Mouse (Mus musculus) embryonic facial prominence, embryonic 15.5 days (tissue): ENCODE measurements at regions not wholly inside any gene's neighbourhood (a gene's known extent, or its start where the extent isn't known, plus 50 kb on each side); places are given as distances from the start of the nearest gene placed in this dataset.

Experiments
- ATAC-seq: fragments of 200-750 bp; cut with Nextera tagmentation; 2 replicates; pipeline ENCODE4 v1.8.0; 2017; ENCODE audit warnings: low read depth, moderate TSS enrichment; ENCODE audit not compliant: insufficient number of reproducible peaks, low FRiP score, low TSS enrichment
- H3K27ac ChIP-seq: fragments of 300-500 bp; sonication (generic); replicated peaks from 2 replicates; pipeline ENCODE4 v1.5.1; 2015; ENCODE audit warnings: mild to moderate bottlenecking, inconsistent platforms
- H3K27me3 ChIP-seq: fragments of 300-500 bp; sonication (generic); 2 replicates; pipeline ENCODE4 v1.6.1; 2015; ENCODE audit warnings: inconsistent platforms
- H3K36me3 ChIP-seq: fragments of 300-500 bp; sonication (generic); 2 replicates; pipeline ENCODE4 v1.6.1; 2015; ENCODE audit warnings: mild to moderate bottlenecking, inconsistent platforms
- H3K4me1 ChIP-seq: fragments of 300-500 bp; sonication (generic); 2 replicates; pipeline ENCODE4 v1.6.1; 2015; ENCODE audit warnings: inconsistent platforms
- H3K4me2 ChIP-seq: fragments of 300-500 bp; sonication (generic); replicated peaks from 2 replicates; pipeline ENCODE4 v1.6.1; 2015; ENCODE audit warnings: mild to moderate bottlenecking, inconsistent platforms
- H3K4me3 ChIP-seq: fragments of 300-500 bp; sonication (generic); replicated peaks from 2 replicates; pipeline ENCODE4 v1.5.1; 2015; ENCODE audit warnings: mild to moderate bottlenecking, inconsistent platforms
- H3K9ac ChIP-seq: fragments of 300-500 bp; sonication (generic); 2 replicates; pipeline ENCODE4 v1.6.1; 2015; ENCODE audit warnings: inconsistent platforms
- H3K9me3 ChIP-seq: fragments of 300-500 bp; sonication (generic); replicated peaks from 2 replicates; pipeline ENCODE4 v1.6.1; 2016; ENCODE audit warnings: inconsistent platforms
- WGBS: fragments of 180-500 bp; shearing (Covaris S2); methylation state at CpG from one replicate; pipeline ENCODE4 v1.1.7; 2015; 5-methylcytosine and 5-hydroxymethylcytosine counted together

DNA sequence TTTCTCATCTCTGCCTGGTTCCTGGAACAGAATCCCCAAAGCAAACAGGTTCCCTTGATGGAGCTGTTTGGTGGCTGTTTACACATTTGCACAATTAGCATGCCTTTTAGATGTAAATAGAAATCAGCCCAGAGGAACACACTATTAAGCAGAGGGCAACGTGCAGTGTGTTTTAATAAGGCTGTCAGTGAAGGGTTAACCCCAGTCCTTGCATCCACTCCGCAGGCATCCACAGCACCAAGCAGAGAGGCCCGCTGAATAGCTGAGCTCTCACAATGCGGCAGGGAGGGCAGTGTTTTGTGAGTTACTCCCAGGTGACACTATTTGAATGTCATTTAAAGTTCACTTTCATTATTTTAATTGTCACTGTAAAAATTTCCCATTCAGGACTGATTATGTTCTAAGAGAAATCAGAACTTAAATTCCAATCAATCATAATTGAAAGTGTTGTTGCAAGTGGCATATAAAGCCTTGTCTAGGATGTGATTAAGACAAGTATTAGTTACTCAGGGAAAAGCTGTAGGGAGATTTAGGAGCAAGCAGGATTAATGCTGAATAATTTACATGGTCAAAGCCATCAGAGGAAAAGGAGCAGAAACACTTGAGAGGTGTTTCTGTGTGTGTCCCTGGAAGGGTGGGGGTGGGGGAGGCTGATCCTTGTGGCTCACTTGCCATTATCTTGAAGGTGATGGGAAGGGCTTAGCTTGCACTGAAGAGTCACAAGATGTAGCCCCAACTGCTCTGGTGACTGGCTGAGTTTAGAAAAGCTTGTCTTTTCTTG lies 528.1 kb downstream of the Gm9195 start:
- Histone ChIP-seq H3K27me3 (no peaks in the 10 kb centered on the region), H3K9ac (no peak overlapping the region), H3K4me2 (no peak overlapping the region), H3K9me3 (no peaks in the 10 kb centered on the region), H3K36me3 (no peaks in the 10 kb centered on the region), H3K4me1 (no peaks in the 10 kb centered on the region), H3K4me3 (no peak overlapping the region), H3K27ac (no peak overlapping the region)
- 2% methylated on average over 4 of the region's 4 CpGs for WGBS
- ATAC-seq: no peak

DNA sequence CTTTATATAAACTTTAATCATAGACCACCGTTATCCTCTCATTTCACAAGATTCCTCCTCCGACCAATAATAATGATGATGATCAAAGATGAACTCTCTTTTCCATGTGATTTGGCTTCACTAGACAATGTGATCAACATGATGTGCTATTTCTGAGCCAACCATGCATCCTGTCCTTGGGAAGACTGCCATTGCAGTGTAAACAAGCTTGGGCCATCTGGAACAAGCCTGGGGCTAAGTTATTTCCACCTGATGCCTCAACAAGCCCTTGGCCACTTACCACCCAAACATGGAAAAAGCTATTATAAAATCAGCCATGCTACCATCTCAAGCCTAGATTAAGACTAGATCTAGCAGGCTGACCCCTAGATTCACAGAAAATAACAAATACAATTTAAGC lies 542.9 kb downstream of the Gm9195 start:
- no peak for ATAC-seq
- H3K27me3 ChIP-seq: no peaks in the 10 kb centered on the region
- H3K27ac ChIP-seq: no peak overlapping the region
- no peaks in the 10 kb centered on the region for H3K4me1 ChIP-seq
- WGBS: 89% methylated on average over 2 of the region's 2 CpGs
- H3K9ac ChIP-seq: no peak overlapping the region
- H3K4me3 ChIP-seq: no peak overlapping the region
- no peaks in the 10 kb centered on the region for H3K36me3 ChIP-seq
- H3K9me3 ChIP-seq: no peaks in the 10 kb centered on the region
- H3K4me2 ChIP-seq: no peak overlapping the region

DNA sequence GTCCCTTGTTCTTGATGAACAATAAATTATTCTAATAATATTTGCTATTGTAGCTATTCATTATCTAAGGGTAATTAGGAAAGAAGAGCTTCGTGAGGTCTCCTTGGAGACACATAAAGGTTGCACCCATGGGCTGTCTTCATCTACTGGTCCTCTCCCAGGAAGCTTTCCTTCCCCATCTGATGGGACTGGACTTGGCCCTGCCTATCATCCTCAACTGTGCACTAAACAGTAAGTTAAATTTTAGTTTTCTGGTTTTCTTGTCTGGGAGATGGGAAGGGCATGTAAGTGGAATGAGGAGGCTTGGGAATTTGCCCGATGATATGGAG lies 554.5 kb downstream of the Gm9195 start:
- Histone ChIP-seq H3K4me2 (no peak overlapping the region), H3K9me3 (no peaks in the 10 kb centered on the region), H3K9ac (no peak overlapping the region), H3K4me3 (no peak overlapping the region), H3K27ac (no peak overlapping the region), H3K4me1 (no peaks in the 10 kb centered on the region), H3K27me3 (no peaks in the 10 kb centered on the region), H3K36me3 (no peaks in the 10 kb centered on the region)
- 73% methylated on average over 2 of the region's 2 CpGs for WGBS
- no peak for ATAC-seq

DNA sequence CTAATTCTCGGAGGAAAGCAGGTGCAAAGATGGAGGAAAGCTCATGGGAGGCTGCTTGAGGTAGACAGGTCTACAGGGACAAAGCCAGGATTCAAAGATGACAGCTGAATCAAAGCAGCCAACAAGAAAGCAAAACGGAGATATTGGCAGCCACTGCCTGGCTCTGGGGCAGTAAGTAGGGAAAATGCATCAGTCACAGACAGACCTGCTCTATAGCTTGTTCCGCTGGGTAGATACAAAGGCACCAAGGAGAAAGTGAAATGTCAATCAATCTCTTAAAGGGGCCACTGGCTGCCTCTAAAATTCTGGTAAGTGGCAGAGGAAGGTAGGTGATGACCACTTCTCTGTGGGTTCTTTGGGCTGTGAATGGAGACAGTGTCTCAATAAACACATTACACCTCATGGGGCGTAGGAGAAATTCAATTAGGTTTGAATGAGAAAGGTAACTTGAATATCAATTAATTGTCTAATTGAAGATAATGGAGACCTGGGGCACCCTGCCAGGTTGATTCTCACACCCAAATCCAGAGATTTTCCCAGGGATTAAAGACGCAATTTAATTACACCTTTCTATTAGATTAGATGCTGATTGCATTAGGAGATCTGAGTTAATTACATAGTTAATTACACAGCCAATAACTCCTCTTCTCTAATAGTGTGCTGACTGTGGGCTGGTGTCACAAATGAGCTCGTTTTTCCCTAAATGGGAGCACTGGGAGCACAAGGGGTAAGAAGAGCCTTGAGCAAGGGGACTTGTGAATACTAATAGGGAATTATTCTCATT lies 555.1 kb downstream of the Gm9195 start:
- Histone ChIP-seq H3K9me3 (no peaks in the 10 kb centered on the region), H3K36me3 (no peaks in the 10 kb centered on the region), H3K27me3 (no peaks in the 10 kb centered on the region), H3K4me1 (no peaks in the 10 kb centered on the region), H3K27ac (no peak overlapping the region), H3K9ac (no peak overlapping the region), H3K4me3 (no peak overlapping the region), H3K4me2 (no peak overlapping the region)
- no peak for ATAC-seq
- 48% methylated on average over 6 of the region's 6 CpGs for WGBS

DNA sequence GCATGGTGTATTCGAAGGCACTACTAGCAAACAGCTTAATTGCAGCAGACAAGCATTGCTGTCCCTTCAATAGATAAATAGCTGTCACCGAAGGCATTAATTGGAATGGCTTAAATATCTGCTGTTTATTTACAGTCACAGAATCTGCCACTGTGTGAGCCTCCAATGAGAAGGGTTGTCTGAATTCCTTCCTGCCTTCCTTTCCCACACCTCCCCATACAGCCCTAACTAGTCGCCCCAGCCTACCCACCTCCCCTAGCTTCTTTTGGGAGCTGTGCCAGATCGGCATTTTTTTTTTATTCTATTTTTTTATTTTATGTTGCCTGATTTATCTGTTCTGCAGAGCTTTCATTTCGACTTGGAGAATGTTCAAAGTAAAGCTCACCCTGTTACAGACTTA lies 575.7 kb downstream of the Gm9195 start:
- no peaks in the 10 kb centered on the region for H3K36me3 ChIP-seq
- no peak overlapping the region for H3K27ac ChIP-seq
- H3K4me2 ChIP-seq: no peak overlapping the region
- H3K4me3 ChIP-seq: no peak overlapping the region
- ATAC-seq: no peak
- H3K9me3 ChIP-seq: no peaks in the 10 kb centered on the region
- 55% methylated on average over 5 of the region's 5 CpGs for WGBS
- H3K9ac ChIP-seq: no peak overlapping the region
- no peaks in the 10 kb centered on the region for H3K4me1 ChIP-seq
- H3K27me3 ChIP-seq: no peaks in the 10 kb centered on the region

DNA sequence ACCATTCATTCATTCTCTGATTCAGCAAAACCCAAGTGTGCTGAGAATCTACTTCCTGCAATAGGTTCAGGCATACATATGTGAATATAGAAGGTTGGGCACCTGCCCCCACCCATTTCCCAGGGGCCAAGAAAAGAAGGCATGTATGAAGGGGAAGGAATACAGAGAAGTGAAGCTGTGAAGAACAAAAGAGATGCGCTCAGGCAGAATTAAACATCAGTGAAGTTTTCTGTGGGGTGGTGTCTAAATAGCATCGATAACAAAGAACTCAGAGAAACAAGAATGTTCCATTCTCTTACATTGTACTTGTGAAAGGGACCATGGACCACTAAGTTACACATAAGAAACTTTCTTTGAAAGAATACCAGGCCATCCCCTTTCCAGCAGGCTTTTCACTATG lies 580.7 kb downstream of the Gm9195 start:
- no peaks in the 10 kb centered on the region for H3K27me3 ChIP-seq
- no peak for ATAC-seq
- H3K27ac ChIP-seq: no peak overlapping the region
- H3K9me3 ChIP-seq: no peaks in the 10 kb centered on the region
- no peaks in the 10 kb centered on the region for H3K36me3 ChIP-seq
- H3K4me1 ChIP-seq: no peaks in the 10 kb centered on the region
- no peak overlapping the region for H3K4me3 ChIP-seq
- H3K4me2 ChIP-seq: no peak overlapping the region
- 77% methylated on average over 2 of the region's 2 CpGs for WGBS
- no peak overlapping the region for H3K9ac ChIP-seq

DNA sequence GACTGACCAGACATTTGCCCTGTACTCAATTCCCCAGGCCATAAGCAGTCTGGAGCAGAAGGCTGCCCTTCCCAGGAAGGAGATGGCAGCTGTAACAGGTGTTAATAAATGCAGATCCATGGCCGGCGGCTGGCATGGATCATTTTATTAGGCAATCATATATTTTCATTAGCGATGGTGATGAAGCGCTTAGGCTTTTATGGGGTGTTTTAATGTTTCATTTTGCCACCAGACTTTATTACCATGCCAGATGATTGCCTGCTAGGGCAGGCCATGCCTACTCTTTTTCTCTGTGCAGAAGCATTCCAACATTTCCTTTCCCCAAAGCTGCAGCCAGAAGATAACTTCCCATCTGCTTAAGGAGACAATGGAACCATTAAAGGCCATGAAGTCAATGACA lies 596.2 kb downstream of the Gm9195 start:
- no peak for ATAC-seq
- no peaks in the 10 kb centered on the region for H3K4me1 ChIP-seq
- H3K27ac ChIP-seq: no peak overlapping the region
- no peak overlapping the region for H3K9ac ChIP-seq
- no peaks in the 10 kb centered on the region for H3K27me3 ChIP-seq
- no peaks in the 10 kb centered on the region for H3K9me3 ChIP-seq
- 86% methylated on average over 4 of the region's 4 CpGs for WGBS
- no peak overlapping the region for H3K4me2 ChIP-seq
- H3K4me3 ChIP-seq: no peak overlapping the region
- H3K36me3 ChIP-seq: no peaks in the 10 kb centered on the region

DNA sequence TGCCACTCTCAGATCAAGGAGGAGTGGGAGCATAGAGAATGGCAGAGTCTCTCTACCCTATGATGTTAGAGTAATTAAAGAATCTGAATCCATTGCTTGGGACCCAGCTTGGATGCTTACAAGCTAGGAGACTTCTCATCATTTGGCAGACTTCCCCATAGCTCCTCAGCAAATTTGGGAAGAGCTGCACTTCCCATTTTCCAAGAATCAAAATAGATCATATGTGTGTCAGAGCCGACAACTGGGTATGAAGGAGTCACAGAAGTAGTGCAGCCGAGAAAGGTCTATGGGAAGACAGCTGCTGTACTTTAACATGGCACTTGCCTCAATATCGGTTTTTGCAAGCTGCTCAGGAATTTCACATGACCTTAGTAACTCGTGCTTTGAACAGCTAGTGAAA lies 596.8 kb downstream of the Gm9195 start:
- no peaks in the 10 kb centered on the region for H3K4me1 ChIP-seq
- H3K9me3 ChIP-seq: no peaks in the 10 kb centered on the region
- no peak for ATAC-seq
- 83% methylated on average over 4 of the region's 4 CpGs for WGBS
- H3K9ac ChIP-seq: no peak overlapping the region
- H3K4me3 ChIP-seq: no peak overlapping the region
- no peaks in the 10 kb centered on the region for H3K27me3 ChIP-seq
- H3K27ac ChIP-seq: no peak overlapping the region
- H3K4me2 ChIP-seq: no peak overlapping the region
- no peaks in the 10 kb centered on the region for H3K36me3 ChIP-seq

DNA sequence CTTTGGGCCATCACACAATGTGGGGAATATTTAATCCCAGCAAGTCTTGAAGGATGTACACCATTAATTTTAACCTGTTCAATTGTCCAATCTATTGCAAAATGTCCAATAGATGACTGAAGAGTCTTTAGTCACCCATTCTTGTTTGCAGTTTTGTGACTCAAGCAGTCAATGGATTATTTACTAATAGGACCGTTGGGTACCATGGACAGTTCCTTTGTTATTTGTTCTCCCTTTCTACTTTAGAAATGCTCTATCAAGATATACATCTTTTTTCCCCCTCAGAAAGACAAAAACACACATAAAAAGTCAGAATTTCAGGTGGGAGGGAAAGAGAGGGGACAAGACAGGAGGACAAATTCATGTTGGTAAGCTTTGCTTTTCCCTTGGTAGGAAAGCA lies 598.3 kb downstream of the Gm9195 start:
- Histone ChIP-seq H3K4me3 (no peak overlapping the region), H3K4me2 (no peak overlapping the region), H3K27ac (no peak overlapping the region), H3K4me1 (no peaks in the 10 kb centered on the region), H3K36me3 (no peaks in the 10 kb centered on the region), H3K9ac (no peak overlapping the region), H3K9me3 (no peaks in the 10 kb centered on the region), H3K27me3 (no peaks in the 10 kb centered on the region)
- 62% methylated on average over 1 of the region's 1 CpGs for WGBS
- no peak for ATAC-seq

DNA sequence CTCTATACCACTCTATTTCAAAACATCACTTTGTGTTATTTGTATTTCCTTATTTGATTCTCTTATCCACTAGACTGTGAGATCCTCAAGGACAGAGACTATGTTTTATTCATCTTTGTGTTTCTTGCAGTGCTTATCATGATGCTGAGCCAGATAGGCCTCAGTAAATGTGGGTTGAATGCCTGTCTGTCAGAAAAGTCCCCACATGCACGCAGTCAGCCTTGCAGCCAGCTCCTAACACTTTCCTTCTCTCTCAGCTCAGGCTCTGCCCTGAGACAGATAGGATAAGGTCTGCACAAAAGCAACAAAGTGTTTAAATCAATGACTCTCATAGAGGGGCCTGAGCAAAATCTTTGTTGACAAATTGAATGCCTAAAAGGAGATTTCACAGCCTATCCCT lies 600.0 kb downstream of the Gm9195 start:
- Histone ChIP-seq H3K4me1 (no peaks in the 10 kb centered on the region), H3K9me3 (no peaks in the 10 kb centered on the region), H3K27me3 (no peaks in the 10 kb centered on the region), H3K36me3 (no peaks in the 10 kb centered on the region), H3K27ac (no peak overlapping the region), H3K4me3 (no peak overlapping the region), H3K4me2 (no peak overlapping the region), H3K9ac (no peak overlapping the region)
- ATAC-seq: no peak
- 72% methylated on average over 1 of the region's 1 CpGs for WGBS

DNA sequence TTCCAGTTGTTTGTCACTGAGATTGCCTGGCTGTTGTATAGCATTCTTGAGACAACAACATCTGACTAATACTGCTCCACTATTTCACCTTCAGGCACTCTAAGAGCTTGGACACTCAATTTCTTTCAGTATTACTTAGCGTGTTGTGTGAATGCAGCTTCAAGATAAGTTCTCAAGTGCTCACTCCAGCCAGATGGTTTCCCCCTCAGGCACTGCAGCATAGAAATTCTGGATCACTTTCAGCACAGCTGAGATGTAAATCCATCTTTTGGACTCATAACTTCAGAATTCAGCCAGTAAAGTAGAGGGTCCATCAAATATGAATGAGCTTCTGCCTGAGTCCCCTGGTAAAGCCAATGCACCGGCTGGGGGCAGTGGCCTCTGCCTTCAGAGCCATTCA lies 608.8 kb downstream of the Gm9195 start:
- H3K9ac ChIP-seq: no peak overlapping the region
- H3K4me3 ChIP-seq: no peak overlapping the region
- H3K27ac ChIP-seq: no peak overlapping the region
- WGBS: 83% methylated on average over 2 of the region's 2 CpGs
- H3K9me3 ChIP-seq: no peaks in the 10 kb centered on the region
- H3K4me1 ChIP-seq: no peaks in the 10 kb centered on the region
- no peaks in the 10 kb centered on the region for H3K36me3 ChIP-seq
- ATAC-seq: no peak
- no peaks in the 10 kb centered on the region for H3K27me3 ChIP-seq
- no peak overlapping the region for H3K4me2 ChIP-seq

DNA sequence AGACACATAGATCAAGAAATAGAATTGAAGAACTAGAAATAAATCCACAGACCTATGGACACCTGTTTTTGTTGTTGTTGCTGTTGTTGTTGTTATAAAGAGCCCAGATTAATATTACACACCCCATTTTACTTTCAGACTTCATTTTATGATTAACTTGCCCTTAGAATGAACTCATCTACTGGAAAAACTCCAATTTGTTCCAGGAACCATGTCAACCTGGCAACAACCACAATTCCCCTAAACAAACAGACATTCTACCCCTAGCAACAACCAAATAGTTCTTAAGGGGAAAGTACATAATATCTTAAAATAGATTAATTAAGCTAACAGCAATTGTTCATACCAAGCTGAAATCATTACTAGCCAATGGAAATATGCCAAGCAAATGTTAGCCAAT lies 646.1 kb downstream of the Gm9195 start:
- Histone ChIP-seq H3K27me3 (no peaks in the 10 kb centered on the region), H3K4me3 (no peak overlapping the region), H3K4me2 (no peak overlapping the region), H3K9me3 (no peaks in the 10 kb centered on the region), H3K9ac (no peak overlapping the region), H3K4me1 (no peaks in the 10 kb centered on the region), H3K36me3 (no peaks in the 10 kb centered on the region), H3K27ac (no peak overlapping the region)
- ATAC-seq: no peak
